Mouse (Mus musculus) lung, adult 2 months (tissue): Measurements from ENCODE around the gene 1700001O22Rik.

Experiments
- CTCF ChIP-seq: fragments of 200-500 bp; IDR thresholded peaks from 2 replicates; pipeline ENCODE4 v1.5.1; 2011; ENCODE audit warnings: mild to moderate bottlenecking, low read length, control low read depth; ENCODE audit not compliant: insufficient read depth
- POLR2A ChIP-seq: fragments of 200-500 bp; IDR thresholded peaks from 2 replicates; pipeline ENCODE4 v1.6.1; 2011; ENCODE audit warnings: low read depth, mild to moderate bottlenecking, control low read depth, low read length, borderline replicate concordance; ENCODE audit errors: extremely low read depth

DNA sequence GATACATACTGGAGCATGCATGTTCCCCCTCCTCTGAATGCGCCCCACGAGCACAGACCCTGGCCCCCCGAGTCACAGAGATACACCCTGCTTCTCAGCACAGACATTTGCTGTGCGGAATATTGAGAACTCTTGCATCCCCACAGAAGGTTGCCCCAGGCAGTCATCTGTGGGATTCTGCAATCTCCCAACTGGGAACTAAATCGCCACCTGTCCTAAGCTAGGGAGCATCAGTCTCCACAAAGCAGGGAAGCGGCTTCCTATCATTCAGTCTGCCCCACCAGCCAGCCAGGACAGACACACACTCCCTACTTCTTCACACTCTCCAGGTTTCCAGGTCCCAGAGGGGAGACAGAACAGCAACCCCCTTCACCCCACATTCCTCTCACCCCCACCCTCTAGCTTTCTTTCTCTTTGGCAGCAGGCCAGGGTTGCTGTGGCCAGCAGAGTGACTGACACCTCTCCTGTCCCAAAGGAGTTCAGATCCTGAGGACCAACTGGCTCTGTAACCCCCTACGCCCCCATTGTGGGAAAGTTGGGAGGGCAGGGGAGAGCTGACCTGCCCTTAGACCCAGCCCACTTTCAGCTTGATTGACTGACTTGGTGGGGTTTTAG lies 35.7 kb downstream of the 1700001O22Rik start:
- TF ChIP-seq CTCF (no peak), POLR2A (no peak)
